Mouse (Mus musculus) bone marrow macrophage, adult 2 months (primary cell): ENCODE data around the gene Rpl3.

ENCODE experiments used
- CTCF ChIP-seq: IDR thresholded peaks from 2 replicates; pipeline ENCODE4 v1.5.1; 2012; ENCODE audit warnings: low read depth, mild to moderate bottlenecking, low read length, moderate library complexity
- POLR2A ChIP-seq: IDR thresholded peaks from 2 replicates; pipeline ENCODE4 v1.6.1; 2012; ENCODE audit warnings: mild to moderate bottlenecking, low read depth, low read length, borderline replicate concordance

DNA sequence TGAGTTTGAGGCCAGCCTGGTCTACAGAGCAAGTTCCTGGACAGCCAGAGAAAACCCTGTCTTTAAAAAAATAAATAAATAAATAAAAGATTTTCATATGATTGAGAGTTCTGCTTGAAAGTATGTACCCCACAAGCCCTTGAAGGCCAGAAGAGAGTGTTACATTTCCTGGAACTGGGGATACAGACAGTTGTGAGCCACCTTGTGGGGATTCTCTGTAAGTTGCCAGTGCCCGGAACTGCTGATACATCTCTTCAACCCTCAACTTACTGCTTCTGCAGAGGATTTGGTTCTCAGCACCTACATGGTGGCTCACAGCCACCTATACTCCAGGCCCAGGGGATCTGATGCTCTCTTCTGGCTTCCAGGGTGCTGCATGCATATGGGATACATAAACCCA is 35.5 kb upstream of the Rpl3 start:
- TF ChIP-seq CTCF = 0 out of 2 replicates have a peak, but pooled peaks have one; percentile 10
- no peak for TF ChIP-seq POLR2A
